Mouse (Mus musculus): ENCODE measurements around the gene Tyw5. TPM values are rescaled to one million over a fixed set of nuclear protein-coding genes. Genes with fewer than 3 reads are reported as not detected.

The Tyw5 gene
- polyA plus RNA-seq, 1 experiment from 2014 or later = 32.4 TPM

Other genes starting within 250 kb of the Tyw5 start
- gene 1700066M21Rik, start 29.5 kb downstream of the Tyw5 start, polyA plus RNA-seq (2015; fragmentation: Nextera tagmentation; extraction: Ambion mirVana) = 13.4 and 14.9 TPM in 2 replicates
- gene Maip1, start 773 bp downstream of the Tyw5 start, polyA plus RNA-seq (2015; fragmentation: Nextera tagmentation; extraction: Ambion mirVana) = 17.2 and 17.8 TPM in 2 replicates

All from lung, embryonic 15.5 days (tissue).